Mouse (Mus musculus) embryo, embryonic 10.5 days (tissue): Measurements from ENCODE around the gene Apoc4.

Experiments used
- DNase-seq: peaks from one replicate; pipeline ENCODE4 v3.0.0-alpha.2; 2015; ENCODE audit warnings: low spot score

The Apoc4 gene

DNA sequence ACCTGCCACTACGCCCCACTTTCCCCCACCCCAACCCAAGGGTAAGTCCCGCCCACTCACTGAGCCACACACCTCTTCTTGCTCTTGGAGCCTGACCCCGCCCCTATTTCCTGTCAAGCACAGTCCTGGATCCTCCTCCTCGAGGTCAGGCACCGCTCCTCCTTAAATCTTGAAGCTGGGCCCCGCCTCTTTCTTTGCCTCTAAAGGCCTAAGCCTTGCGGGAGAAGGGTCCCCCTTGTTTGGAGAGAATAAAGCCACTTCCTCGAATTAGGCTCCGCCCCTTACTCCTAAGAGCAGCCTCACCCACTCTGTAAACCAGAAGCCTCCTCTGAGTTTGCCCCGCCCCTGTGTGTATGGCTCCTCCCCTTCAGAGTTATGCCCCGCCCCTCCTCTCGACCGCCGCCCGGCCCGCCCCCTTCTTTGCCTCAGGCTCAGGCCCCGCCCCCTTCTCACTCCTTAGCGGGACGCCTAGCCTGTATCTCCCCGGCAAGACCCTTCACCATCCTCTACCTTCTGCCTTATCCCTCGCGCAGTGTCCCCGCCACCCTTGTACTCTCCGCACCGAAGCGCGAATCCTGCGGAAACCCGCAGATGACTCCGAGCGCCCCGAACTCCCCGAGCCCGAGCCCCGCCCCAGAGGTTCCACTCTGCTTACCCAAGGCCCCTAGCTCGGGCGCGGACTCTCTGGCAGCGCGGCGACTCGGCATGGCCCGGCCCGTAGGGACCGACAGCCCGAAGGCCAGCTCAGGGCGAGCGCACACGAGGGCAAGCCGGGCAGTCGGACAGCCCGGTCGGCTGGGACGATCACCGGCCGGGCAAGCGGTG is 52.5 kb downstream of the Apoc4 start:
- DNase-seq, result peak; percentile 95

DNA sequence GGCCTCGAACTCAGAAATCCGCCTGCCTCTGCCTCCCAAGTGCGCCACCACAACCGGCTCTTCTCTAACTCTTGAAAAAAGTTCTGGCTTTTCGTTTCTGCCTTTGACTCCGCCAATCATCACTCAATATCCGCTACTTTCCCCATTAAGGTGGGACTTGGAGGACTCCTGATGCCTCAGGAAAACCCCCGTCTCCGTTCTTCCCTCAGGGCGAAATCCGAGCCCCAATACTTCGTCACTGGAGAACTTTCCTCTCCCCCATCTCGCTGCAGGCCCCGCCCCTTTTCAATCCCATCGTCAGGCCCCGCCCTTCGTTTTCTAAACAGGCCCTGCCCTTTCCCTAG is 53.1 kb downstream of the Apoc4 start:
- DNase-seq, result no peak
